Mouse (Mus musculus): ENCODE data around the gene Zfp980. TPM values are rescaled to one million over a fixed set of nuclear protein-coding genes. Genes with fewer than 3 reads are reported as not detected.

Zfp980 gene
- 0.06 and 0.08 TPM in 2 replicates for polyA plus RNA-seq (2012)

GRCm38 (mm10) chr4:145670385-145670784 is at the start of gene Zfp980:
TSS of gene Zfp980 (plus strand) at chr4:145670685.

Other genes starting within 250 kb of the Zfp980 start
- gene Zfp990, start 159.9 kb upstream of the Zfp980 start, polyA plus RNA-seq (2012): not detected in 2 replicates
- 1.1 and 1.5 TPM in 2 replicates for gene Gm13212, start 85.5 kb upstream of the Zfp980 start, polyA plus RNA-seq (2012)
- not detected in 2 replicates for gene Zfp986, start 198.1 kb downstream of the Zfp980 start, polyA plus RNA-seq (2012)